Comparison of ENCODE assay signal across 8 mouse cellular contexts in the genomic region with DNA sequence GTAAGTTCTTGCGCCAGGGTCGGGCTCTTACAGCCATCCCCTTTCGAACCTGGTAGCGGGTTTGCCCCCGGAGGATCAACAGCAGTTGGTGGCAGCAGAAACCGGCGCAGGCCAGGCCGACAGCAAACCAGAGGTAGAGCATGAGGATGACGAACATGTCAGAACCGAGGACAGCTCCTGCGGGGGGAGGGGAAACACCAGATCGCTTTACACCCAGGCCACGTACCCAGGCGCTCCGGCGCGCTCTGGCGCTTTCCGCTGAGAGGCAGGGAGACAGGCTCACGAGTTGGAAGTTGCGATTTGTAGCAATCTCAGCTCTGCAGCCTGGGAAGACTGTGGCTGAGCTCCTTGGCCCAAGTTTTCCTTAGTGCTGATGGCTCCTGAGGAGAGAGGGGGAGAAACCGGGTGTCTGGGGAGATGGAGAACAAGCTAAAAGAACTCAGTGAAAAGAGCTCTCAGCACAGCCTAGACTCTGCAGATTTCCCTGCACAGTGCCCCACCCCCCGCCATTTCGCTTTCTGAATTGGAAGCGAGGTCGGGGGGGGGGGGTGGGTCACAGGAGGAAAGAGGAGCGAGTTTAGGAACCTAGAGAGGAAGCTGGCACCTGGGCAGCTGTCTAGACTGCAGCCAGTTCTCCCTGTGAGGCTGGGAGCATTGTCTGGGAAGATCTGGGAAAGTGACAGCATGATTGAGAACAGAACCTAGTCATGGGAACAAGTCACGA. TPM values are rescaled to one million over a fixed set of nuclear protein-coding genes. Genes with fewer than 3 reads are reported as not detected.
DNase-seq lines count a peak whose midpoint lies in the region; ATAC-seq and TF ChIP-seq lines count a peak whose summit lies in the region.

No protein-coding gene starts in this region.

- peaks cover 64% of the 10 kb centered on the region for H3K27me3 ChIP-seq in embryonic facial prominence, embryonic 12.5 days
- peaks cover 97% of the 10 kb centered on the region for H3K27me3 ChIP-seq in heart, embryonic 12.5 days (replicated peaks)
- H3K27me3 ChIP-seq in kidney, embryonic 15.5 days = peaks cover 92% of the 10 kb centered on the region
- peaks cover 72% of the 10 kb centered on the region for H3K27me3 ChIP-seq in lung, embryonic 15.5 days

- no peak for TF ChIP-seq CTCF in lung, adult 2 months (IDR thresholded peaks at IDR 0.05; ENCODE audit: insufficient read depth, low read length)

- H3K4me1 ChIP-seq in lung, adult 2 months (ENCODE audit: control insufficient read depth, insufficient read depth, low read length) = no peaks in the 10 kb centered on the region
- no peaks in the 10 kb centered on the region for H3K4me1 ChIP-seq in embryonic facial prominence, embryonic 12.5 days
- H3K4me1 ChIP-seq in heart, embryonic 12.5 days (replicated peaks) = peaks cover 9% of the 10 kb centered on the region; the same call in 1 of the 2 replicates
- H3K4me1 ChIP-seq in kidney, embryonic 15.5 days = no peaks in the 10 kb centered on the region
- no peaks in the 10 kb centered on the region for H3K4me1 ChIP-seq in lung, embryonic 15.5 days

- H3K9me3 ChIP-seq in embryonic facial prominence, embryonic 12.5 days = no peaks in the 10 kb centered on the region
- no peaks in the 10 kb centered on the region for H3K9me3 ChIP-seq in heart, embryonic 12.5 days (replicated peaks)
- H3K9me3 ChIP-seq in kidney, embryonic 15.5 days (replicated peaks) = no peaks in the 10 kb centered on the region
- H3K9me3 ChIP-seq in lung, embryonic 15.5 days = no peaks in the 10 kb centered on the region

- ATAC-seq in embryonic facial prominence, embryonic 12.5 days (ENCODE audit: insufficient number of reproducible peaks, insufficient read depth, low FRiP score, low TSS enrichment) = peak; percentile 56; the same call in 1 of the 2 replicates
- no peak for ATAC-seq in heart, embryonic 12.5 days (ENCODE audit: insufficient number of reproducible peaks, low FRiP score)
- ATAC-seq in kidney, embryonic 15.5 days (replicated peaks; ENCODE audit: low FRiP score) = peak; percentile 69; the same call in 1 of the 2 replicates
- peak; percentile 29; the same call in 1 of the 2 replicates for ATAC-seq in lung, embryonic 15.5 days (ENCODE audit: borderline replicate concordance, extremely low read depth, low FRiP score, low TSS enrichment)
- ATAC-seq in megakaryocyte, adult 5-6 weeks (ENCODE audit: poor library complexity, severe bottlenecking) = no peak

- no peaks in the 10 kb centered on the region for H3K36me3 ChIP-seq in embryonic facial prominence, embryonic 12.5 days
- no peaks in the 10 kb centered on the region for H3K36me3 ChIP-seq in heart, embryonic 12.5 days
- no peaks in the 10 kb centered on the region for H3K36me3 ChIP-seq in kidney, embryonic 15.5 days
- H3K36me3 ChIP-seq in lung, embryonic 15.5 days = no peaks in the 10 kb centered on the region

- no peak overlapping the region for H3K27ac ChIP-seq in embryonic facial prominence, embryonic 12.5 days
- no peak overlapping the region for H3K27ac ChIP-seq in heart, embryonic 12.5 days (ENCODE audit: poor library complexity, severe bottlenecking)
- H3K27ac ChIP-seq in kidney, embryonic 15.5 days = no peak overlapping the region
- no peak overlapping the region for H3K27ac ChIP-seq in lung, embryonic 15.5 days

- 4% methylated on average over 28 of the region's 28 CpGs for WGBS in lung, adult 2 months
- WGBS in embryonic facial prominence, embryonic 12.5 days = 2% methylated on average over 25 of the region's 28 CpGs
- 2% methylated on average over 28 of the region's 28 CpGs for WGBS in heart, embryonic 12.5 days
- WGBS in kidney, embryonic 15.5 days = 1% methylated on average over 28 of the region's 28 CpGs
- 1% methylated on average over 28 of the region's 28 CpGs for WGBS in lung, embryonic 15.5 days

- H3K4me2 ChIP-seq in embryonic facial prominence, embryonic 12.5 days (replicated peaks) = peak overlapping the region; percentile 30; the same call in 1 of the 2 replicates
- H3K4me2 ChIP-seq in heart, embryonic 12.5 days = peak overlapping the region; percentile 42
- no peak overlapping the region for H3K4me2 ChIP-seq in kidney, embryonic 15.5 days
- no peak overlapping the region for H3K4me2 ChIP-seq in lung, embryonic 15.5 days

- H3K9ac ChIP-seq in embryonic facial prominence, embryonic 12.5 days = no peak overlapping the region
- H3K9ac ChIP-seq in heart, embryonic 12.5 days = no peak overlapping the region
- H3K9ac ChIP-seq in kidney, embryonic 15.5 days = no peak overlapping the region
- H3K9ac ChIP-seq in lung, embryonic 15.5 days = no peak overlapping the region

- DNase-seq in lung, adult 18-20 months = peak; percentile 44 to 46
- DNase-seq in lung, adult 2 months = no peak
- peak; percentile 51 for DNase-seq in ovary, postnatal 14 days (ENCODE audit: low spot score)

- H3K4me3 ChIP-seq in lung, adult 2 months (replicated peaks; ENCODE audit: extremely low read depth, low read depth, low read length) = no peak overlapping the region
- H3K4me3 ChIP-seq in embryonic facial prominence, embryonic 12.5 days = no peak overlapping the region
- no peak overlapping the region for H3K4me3 ChIP-seq in heart, embryonic 12.5 days
- H3K4me3 ChIP-seq in kidney, embryonic 15.5 days (replicated peaks) = no peak overlapping the region
- H3K4me3 ChIP-seq in lung, embryonic 15.5 days = no peak overlapping the region

- TF ChIP-seq POLR2A in lung, adult 2 months (IDR thresholded peaks at IDR 0.05; ENCODE audit: borderline replicate concordance, extremely low read depth, low read depth, low read length) = no peak

RNA-seq across cellular contexts. Expression of a gene that starts 6.6 kb away (rescaled TPM):
- 0.03 TPM in 1 of 2 replicates, not detected in the other for polyA plus RNA-seq in lung, adult 2 months (2012; rRNA removed)
- polyA plus RNA-seq in embryonic facial prominence, embryonic 12.5 days (2016; fragmentation: Nextera tagmentation; extraction: Ambion mirVana) = 3.2 and 3.9 TPM in 2 replicates
- not detected in 2 replicates for polyA plus RNA-seq in heart, embryonic 12.5 days (2016; fragmentation: Nextera tagmentation; extraction: Ambion mirVana)
- polyA plus RNA-seq in kidney, embryonic 15.5 days (2015; fragmentation: Nextera tagmentation; extraction: Ambion mirVana) = 0.08 TPM in 1 of 2 replicates, not detected in the other
- polyA plus RNA-seq in lung, embryonic 15.5 days (2015; fragmentation: Nextera tagmentation; extraction: Ambion mirVana) = 0.12 TPM in 1 of 2 replicates, not detected in the other
- not detected in 2 replicates for total RNA-seq in megakaryocyte, adult 5-6 weeks (2015)
- not detected in 2 replicates for total RNA-seq in megakaryocyte, adult 5-6 weeks (2017)

RNA-seq across cellular contexts. Expression of a gene that starts 36.8 kb away (rescaled TPM):
- polyA plus RNA-seq in lung, adult 2 months (2012; rRNA removed) = 27.2 and 33.9 TPM in 2 replicates
- 29.2 and 31.9 TPM in 2 replicates for polyA plus RNA-seq in embryonic facial prominence, embryonic 12.5 days (2016; fragmentation: Nextera tagmentation; extraction: Ambion mirVana)
- 28.9 and 29.3 TPM in 2 replicates for polyA plus RNA-seq in heart, embryonic 12.5 days (2016; fragmentation: Nextera tagmentation; extraction: Ambion mirVana)
- polyA plus RNA-seq in kidney, embryonic 15.5 days (2015; fragmentation: Nextera tagmentation; extraction: Ambion mirVana) = 20.9 and 22.7 TPM in 2 replicates
- polyA plus RNA-seq in lung, embryonic 15.5 days (2015; fragmentation: Nextera tagmentation; extraction: Ambion mirVana) = 18.0 and 19.2 TPM in 2 replicates
- total RNA-seq in megakaryocyte, adult 5-6 weeks (2015) = 12.0 and 12.9 TPM in 2 replicates
- total RNA-seq in megakaryocyte, adult 5-6 weeks (2017) = 8.9 and 11.0 TPM in 2 replicates

RNA-seq across cellular contexts. Expression of a gene that starts 37.5 kb away (rescaled TPM):
- 0.16 and 0.22 TPM in 2 replicates for polyA plus RNA-seq in lung, adult 2 months (2012; rRNA removed)
- 0.26 and 0.76 TPM in 2 replicates for polyA plus RNA-seq in embryonic facial prominence, embryonic 12.5 days (2016; fragmentation: Nextera tagmentation; extraction: Ambion mirVana)
- polyA plus RNA-seq in heart, embryonic 12.5 days (2016; fragmentation: Nextera tagmentation; extraction: Ambion mirVana) = not detected in 2 replicates
- 0.06 and 0.10 TPM in 2 replicates for polyA plus RNA-seq in kidney, embryonic 15.5 days (2015; fragmentation: Nextera tagmentation; extraction: Ambion mirVana)
- polyA plus RNA-seq in lung, embryonic 15.5 days (2015; fragmentation: Nextera tagmentation; extraction: Ambion mirVana) = 0.06 and 0.07 TPM in 2 replicates
- not detected in 2 replicates for total RNA-seq in megakaryocyte, adult 5-6 weeks (2015)
- total RNA-seq in megakaryocyte, adult 5-6 weeks (2017) = not detected in 2 replicates

Comparison
In these comparisons a context has a peak if more than half of its experiments do, and no peak if none do; other contexts are left out.
1. ATAC-seq: peak in embryonic facial prominence, embryonic 12.5 days (single experiment), kidney, embryonic 15.5 days (single experiment) and lung, embryonic 15.5 days (single experiment); none in heart, embryonic 12.5 days (single experiment) and megakaryocyte, adult 5-6 weeks (single experiment).
2. H3K4me2 ChIP-seq: peak in embryonic facial prominence, embryonic 12.5 days (single experiment) and heart, embryonic 12.5 days (single experiment); none in kidney, embryonic 15.5 days (single experiment) and lung, embryonic 15.5 days (single experiment).